Mouse (Mus musculus): Measurements from ENCODE around the gene Fam19a3. TPM values are rescaled to one million over a fixed set of nuclear protein-coding genes. Genes with fewer than 3 reads are reported as not detected.
A peak's percentile ranks its signal among the peaks of the same experiment; 100 is the strongest.
"Not testable (repeated sequence)": the region's sequence is repeated elsewhere in the genome, so short reads cannot be mapped to it uniquely, and the experiment has no call there.

Gene Fam19a3
- total RNA-seq, 1 experiment from 2014 or later = not detected

DNA sequence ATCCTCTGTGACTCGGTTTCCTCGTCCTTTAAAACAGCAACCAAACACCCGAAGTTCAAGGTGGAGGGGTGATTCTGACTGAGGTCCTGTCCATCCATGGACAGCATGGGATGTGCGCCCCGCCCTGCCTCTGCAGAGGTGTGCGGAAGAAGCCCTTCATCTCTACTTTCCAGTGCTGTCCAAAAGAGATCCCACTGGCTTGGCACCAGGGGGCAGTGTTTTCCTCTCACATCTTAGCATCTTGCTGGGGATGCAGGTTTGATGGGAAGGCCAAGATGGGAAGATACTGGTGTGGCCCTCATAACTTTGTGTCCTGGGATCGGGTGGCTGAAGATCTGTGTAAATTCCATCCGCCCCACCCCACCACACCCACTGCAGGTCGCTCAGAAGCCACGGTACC is 11.6 kb downstream of the Fam19a3 start:
- ATAC-seq (replicated peaks; ENCODE audit: low read depth, poor library complexity, severe bottlenecking) = peak; percentile 71

DNA sequence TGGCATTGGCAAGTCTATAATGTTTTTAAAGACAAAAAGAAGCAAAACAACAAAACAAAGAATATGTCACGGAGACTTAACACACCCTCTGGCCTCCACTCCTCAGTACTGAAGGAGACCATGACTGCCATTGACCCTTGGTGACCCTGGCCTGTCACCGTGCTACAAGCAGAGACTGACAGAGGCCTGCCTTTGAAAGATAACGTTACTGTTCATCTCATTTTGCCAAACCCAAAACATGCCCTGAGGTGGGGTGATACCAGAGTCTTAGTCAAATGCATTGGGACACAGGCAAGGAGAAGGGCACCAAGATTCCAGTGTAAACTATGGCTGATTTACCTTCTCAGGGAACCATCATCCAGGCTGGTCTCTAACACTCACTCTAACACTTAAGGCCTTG is 12.5 kb downstream of the Fam19a3 start:
- no peak for ATAC-seq (replicated peaks; ENCODE audit: low read depth, poor library complexity, severe bottlenecking)

DNA sequence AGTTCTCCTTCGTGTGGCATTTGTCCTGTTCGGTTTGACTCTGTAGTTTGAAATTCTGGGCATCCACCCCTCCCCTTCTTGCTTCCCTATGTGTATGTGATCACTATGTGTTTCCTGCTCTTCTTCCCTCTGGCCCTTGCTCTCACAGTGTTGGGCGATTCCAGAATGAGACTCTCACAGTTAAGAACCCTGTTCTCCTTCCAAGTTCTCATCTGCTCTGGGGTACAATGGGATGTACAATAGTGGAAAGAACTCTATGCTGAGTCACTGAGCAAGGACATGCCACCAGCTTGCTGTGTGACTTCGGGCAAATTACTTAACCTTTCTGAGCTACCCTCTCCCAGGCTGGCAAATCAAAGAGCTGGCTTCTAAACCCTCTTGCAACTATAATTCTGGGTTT is 13.9 kb downstream of the Fam19a3 start:
- ATAC-seq (replicated peaks; ENCODE audit: low read depth, poor library complexity, severe bottlenecking) = no peak

DNA sequence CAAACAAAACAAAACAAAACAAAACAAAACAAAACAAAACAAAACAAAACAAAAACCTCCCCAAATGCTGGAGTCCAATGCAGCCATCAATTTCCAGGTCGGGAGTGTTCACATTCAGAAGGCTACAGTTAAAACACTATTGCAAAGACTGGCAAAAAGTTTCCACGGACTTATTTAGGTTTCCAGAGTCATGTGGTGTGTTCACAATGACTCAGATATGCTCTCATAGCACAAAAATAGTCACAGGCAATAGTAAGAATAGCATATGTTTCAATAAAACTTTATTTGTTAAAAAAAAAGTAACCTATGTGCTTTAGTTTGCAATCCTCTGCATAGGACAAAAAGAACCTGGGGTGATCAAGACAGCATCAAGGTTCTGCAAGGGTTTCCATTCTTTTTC is 14.5 kb downstream of the Fam19a3 start:
- no peak for ATAC-seq (replicated peaks; ENCODE audit: low read depth, poor library complexity, severe bottlenecking)

DNA sequence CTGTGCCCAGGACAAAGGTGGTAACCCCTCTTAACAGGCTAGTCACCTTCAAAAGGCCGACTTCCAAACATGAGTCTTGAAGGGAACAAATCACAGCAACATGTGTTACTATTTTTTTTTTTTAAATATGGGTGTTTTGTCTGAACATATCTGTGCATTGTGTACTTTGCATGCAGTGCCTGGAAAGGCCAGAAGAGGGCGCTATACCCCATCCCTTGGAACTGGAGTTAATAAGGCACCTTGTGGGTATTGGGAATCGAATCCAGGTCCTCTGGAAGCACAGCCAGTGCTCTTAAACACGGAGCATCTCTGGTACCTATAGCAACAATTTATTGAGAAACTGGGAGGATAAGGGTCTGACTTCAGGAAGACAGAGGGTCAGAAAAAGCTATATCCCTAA is 16.6 kb downstream of the Fam19a3 start:
- no peak for ATAC-seq (replicated peaks; ENCODE audit: low read depth, poor library complexity, severe bottlenecking)

DNA sequence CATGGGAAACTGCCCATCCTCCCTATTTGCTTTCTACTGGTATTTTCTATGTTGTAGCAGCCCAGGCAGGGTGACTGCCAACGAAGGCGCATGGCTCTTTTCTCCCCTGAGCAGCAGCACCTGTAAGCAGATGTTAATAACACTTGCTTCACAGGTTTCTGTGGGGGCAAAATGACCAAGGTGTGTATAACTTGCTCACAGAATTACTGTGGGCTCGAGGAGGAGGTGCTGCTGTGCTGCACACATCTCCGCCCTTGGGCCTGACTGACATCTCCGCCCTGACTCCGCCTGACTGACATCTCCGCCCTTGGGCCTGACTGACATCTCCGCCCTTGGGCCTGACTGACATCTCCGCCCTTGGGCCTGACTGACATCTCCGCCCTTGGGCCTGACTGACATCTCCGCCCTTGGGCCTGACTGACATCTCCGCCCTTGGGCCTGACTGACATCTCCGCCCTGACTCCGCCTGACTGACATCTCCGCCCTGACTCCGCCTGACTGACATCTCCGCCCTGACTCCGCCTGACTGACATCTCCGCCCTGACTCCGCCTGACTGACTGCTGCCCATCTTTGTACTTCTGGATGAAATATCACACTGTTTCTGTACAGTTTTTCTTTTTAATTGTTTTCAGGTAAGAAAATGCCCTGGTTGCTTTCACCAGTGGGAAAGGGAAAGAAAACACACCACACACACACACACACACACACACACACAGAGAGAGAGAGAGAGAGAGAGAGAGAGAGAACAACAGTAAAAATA is 19.4 kb downstream of the Fam19a3 start:
- ATAC-seq (replicated peaks; ENCODE audit: low read depth, poor library complexity, severe bottlenecking) = not testable (repeated sequence)

DNA sequence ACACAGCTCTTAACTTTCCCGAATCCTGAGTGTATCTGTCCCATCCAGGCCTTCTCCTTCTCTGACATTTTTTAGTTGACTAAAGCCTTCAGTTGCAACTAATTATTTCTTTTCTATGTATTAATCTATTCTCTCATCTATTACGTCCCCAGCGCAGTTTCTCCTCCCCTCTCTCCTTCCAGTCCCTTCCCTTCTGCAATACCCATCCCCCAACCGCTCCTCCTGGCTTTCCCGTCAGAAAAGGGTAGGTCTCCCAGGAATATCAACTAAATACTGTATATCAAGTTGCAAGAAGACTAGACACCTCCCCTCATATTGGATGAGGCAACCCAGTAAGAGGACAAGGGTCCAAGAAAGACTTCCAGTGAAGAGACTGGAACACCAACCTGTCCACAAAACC is 22.8 kb downstream of the Fam19a3 start:
- ATAC-seq (replicated peaks; ENCODE audit: low read depth, poor library complexity, severe bottlenecking) = no peak

DNA sequence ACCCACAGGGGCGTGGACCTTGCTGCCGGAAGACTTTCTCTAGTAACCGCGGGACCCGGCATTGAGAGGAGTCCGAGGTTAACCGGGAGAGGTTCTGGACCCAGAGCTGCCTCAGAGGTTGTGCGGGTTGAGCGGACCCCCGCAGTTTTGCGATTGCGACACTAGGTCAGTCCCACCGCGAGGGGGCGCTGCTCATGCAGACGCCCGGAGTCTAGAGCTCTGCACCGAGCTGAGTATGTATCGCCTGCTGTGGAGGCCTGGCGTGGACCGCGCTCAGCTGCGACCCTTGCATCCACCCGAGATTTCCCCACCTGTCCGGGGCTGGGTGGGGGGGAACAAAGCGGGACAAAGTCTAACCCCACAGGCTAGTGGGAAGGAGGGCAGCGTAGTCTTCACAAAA is 23.2 kb downstream of the Fam19a3 start:
- ATAC-seq (replicated peaks; ENCODE audit: low read depth, poor library complexity, severe bottlenecking) = peak; percentile 89

DNA sequence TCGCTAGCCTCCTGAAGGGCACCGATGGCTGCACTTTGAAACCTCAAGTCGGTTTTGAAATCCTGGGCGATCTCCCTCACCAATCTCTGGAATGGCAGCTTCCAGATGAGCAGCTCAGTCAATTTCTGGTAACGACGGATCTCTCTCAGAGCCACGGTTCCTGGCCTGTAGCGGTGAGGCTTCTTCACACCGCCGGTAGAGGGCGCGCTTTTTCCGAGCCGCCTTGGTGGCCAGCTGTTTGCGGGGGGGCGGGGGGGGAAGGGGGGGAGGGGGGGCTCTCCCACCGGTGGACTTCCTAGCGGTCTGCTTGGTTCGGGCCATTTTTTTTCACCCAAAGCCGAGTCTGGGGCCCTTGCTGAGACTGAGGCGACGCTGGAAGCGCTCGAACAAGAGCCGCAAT is 28.8 kb downstream of the Fam19a3 start:
- ATAC-seq (replicated peaks; ENCODE audit: low read depth, poor library complexity, severe bottlenecking) = peak; percentile 50; the same call in 1 of the 2 replicates

DNA sequence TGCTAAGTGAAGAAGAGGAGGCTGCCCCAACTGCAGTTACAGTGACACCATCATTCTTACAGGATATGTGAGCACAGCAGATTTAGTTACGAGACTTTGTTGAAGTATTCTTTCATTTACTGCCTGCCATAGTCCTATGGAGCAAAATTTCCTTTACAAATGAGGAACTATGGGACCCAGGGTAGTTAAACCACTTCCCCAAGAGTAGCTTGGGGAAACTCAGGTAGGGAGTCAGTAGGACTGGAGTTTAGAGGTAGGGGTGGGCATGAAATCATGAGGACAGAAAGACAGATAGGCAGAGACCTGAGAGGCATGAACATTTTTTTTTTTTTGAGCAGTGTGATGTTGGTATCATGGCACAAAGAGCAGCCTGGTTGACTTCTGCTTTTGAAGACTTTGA is 37.8 kb downstream of the Fam19a3 start:
- ATAC-seq (replicated peaks; ENCODE audit: low read depth, poor library complexity, severe bottlenecking) = peak; percentile 89

DNA sequence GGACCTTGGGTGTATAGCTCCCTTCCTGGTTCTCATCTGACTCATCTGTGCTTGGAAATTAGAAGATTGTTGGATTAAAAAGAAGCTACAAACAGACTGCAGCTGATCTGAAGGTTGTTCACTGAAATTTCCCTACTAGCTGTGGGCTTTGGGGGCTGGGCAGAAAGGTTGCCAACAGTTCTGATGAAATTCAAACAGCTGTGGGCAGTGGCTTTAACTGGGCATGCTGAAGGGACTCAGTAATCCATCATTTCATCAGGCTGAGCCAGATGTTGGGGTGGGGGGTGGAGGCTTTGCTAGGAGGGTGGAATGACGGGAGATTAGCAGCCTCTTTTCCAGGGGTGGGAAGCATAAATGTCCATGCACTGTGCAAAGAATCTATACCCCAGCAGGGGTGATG is 38.5 kb downstream of the Fam19a3 start:
- ATAC-seq (replicated peaks; ENCODE audit: low read depth, poor library complexity, severe bottlenecking) = no peak

DNA sequence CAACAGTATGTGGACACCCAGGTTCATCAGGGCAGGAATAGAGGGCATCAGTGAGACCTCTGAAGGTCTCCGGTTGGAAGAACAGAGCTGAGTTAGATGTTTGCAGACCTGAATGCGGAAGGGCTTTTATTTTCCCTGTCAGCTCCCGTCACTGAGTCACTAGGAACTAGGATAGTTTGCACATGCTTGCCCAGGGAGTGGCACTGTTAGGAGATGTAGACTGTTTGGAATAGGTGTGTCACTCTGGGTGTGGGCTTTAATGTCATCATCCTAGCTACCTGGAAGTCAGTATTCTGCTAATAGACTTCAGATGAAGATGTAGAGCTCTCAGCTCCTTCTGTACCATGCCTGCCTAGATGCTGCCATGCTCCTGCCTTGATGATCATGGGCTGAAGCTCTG is 39.7 kb downstream of the Fam19a3 start:
- no peak for ATAC-seq (replicated peaks; ENCODE audit: low read depth, poor library complexity, severe bottlenecking)

DNA sequence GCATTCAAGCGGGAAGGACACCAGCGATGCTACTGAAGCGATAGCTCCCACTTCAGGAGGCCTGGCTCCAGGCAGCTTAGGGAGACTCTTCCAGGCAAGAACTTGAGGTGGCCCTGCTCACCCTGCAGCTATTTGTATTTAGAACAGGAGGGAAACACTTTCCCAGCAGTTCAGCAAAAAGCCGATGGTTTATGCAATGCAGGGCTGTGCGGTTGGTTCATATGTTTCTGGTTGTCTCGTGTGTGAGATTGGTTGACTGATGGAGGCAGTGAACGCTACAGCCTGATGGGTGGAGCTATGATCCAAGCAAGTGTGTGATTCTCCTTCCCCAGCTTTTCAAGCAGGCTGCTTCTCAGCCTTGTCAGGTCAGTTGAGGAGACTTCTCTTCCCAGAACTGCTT is 47.0 kb downstream of the Fam19a3 start:
- no peak for ATAC-seq (replicated peaks; ENCODE audit: low read depth, poor library complexity, severe bottlenecking)

DNA sequence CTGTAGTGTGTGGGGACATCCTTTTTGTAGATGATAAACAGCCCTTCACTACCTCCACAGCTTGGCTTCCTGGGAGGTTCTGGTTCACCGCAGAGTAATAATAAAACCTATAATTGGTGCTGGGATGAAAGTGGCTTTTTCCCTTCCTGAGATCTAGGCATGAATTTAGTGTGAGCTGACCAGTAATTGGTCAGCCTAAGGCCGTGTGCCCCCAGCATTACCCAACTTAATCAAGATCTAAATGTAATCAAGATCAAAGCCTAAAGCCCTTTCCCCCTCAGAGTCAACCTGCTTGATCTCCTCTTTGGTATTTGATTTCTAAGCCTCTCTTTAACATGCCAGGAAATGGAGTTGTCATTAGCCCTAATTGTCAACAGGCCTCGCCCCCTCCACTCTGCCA is 48.7 kb downstream of the Fam19a3 start:
- no peak for ATAC-seq (replicated peaks; ENCODE audit: low read depth, poor library complexity, severe bottlenecking)

DNA sequence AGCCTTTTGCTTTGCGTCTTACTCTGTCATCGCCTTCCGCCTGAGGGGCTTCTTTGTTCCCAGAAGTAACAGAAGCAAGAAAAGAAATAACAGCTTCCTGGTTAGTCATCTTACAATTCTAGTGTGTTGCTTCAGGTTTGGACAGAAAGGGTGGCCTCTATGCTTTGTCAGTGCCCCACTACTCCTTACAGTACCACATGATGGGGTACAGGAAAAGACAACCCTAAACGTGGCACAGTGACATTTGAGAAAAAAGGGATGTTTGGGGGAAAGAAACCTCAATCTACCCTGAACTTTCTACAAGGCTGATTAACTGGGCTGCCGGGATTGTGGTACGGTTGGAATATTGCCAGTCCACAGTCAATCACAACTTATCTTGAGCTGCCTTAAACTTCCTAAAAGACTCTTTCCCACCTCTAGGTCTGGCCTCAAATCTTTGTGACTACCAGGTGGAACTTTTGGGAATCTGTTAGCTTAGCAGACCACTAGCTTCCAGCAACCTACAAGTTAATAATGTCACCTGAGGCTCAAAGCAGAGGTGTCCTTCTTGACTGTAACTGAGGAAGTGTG is 52.3 kb downstream of the Fam19a3 start:
- peak; percentile 42; the same call in 1 of the 2 replicates for ATAC-seq (replicated peaks; ENCODE audit: low read depth, poor library complexity, severe bottlenecking)

Other genes with a start within 250 kb of the Fam19a3 start
- 82.4 and 85.1 TPM in 2 replicates for gene Slc16a1, start 143.2 kb downstream of the Fam19a3 start, total RNA-seq (2017)
- 0.78 TPM in 1 of 2 replicates, not detected in the other for gene Ppm1j, start 784 bp downstream of the Fam19a3 start, total RNA-seq (2017)
- gene Rhoc, start 6.5 kb upstream of the Fam19a3 start, total RNA-seq (2017) = 2.4 TPM in 1 of 2 replicates, not detected in the other
- gene Mov10, start 36.7 kb upstream of the Fam19a3 start, total RNA-seq (2017) = 6.0 and 8.6 TPM in 2 replicates
- 21.7 and 25.1 TPM in 2 replicates for gene St7l, start 82.2 kb upstream of the Fam19a3 start, total RNA-seq (2017)
- gene Capza1, start 82.7 kb upstream of the Fam19a3 start, total RNA-seq (2017) = 193 and 203 TPM in 2 replicates
- under 0.01 TPM in 1 of 2 replicates, not detected in the other for gene Wnt2b, start 180.1 kb upstream of the Fam19a3 start, total RNA-seq (2017)